Mouse (Mus musculus): ENCODE results near the gene Nms.

Gene Nms

GRCm38 (mm10) chr1:38992365-38992764 is 53.4 kb downstream of the Nms start:
- no peak for DNase-seq (ENCODE audit: low read depth, low spot score)
